ENCODE assay signal across 16 mouse cellular contexts in the genomic region with DNA sequence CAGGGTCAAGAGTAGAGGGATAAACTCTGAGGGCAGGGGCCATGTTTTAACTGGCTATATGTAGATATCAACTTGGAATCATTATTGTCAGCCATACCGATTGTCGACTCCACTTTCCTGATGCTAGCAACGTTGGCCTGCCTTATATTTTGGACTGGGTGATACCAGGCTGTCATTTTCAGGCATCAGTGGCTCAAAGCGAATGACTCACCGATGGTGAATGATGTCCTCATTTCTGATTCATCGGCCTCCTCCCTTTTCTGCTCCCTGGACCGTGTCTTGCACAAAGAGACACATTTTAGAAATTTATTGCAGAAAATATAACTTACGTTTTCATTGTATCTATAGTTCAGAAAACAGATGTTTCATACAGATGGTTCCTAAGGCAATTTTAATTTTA.
DNase-seq lines count a peak whose midpoint lies in the region.
"Had no signal": no experiment of that assay in that cellular context is flagged by ENCODE, and none has a peak within 500 bp of the region (broad histone marks: within the 10 kb centered on the region; RNA-seq: fewer than 3 reads in every experiment).

No protein-coding gene starts in this region.

- DNase-seq in adrenal gland, postnatal 14 days: peak; percentile 8
- no peak for DNase-seq in adrenal gland, postnatal 4 days (ENCODE audit: low spot score in 2 of 2)
- peak; percentile 12 for DNase-seq in 416B (ENCODE audit: low read depth)
- peak; percentile 15 for DNase-seq in Muller cell, postnatal 12 days (ENCODE audit: inconsistent ontology term)
- no peak for DNase-seq in gastrocnemius, adult 18-20 months (ENCODE audit: low spot score)
- no peak for DNase-seq in embryo, embryonic 10 days (ENCODE audit: low spot score)
- DNase-seq: B cell, adult 2 months; cerebellum, adult 11-12 months; cerebellum, adult 9-11 months; cerebellum, postnatal 36 days; forebrain, postnatal 0 days; gastrocnemius, adult 2 months; gastrocnemius, postnatal 25 days; heart, postnatal 10 days; heart, postnatal 4 days; kidney, adult 8-10 months had no signal

Comparison
In these comparisons a context has a peak if more than half of its experiments do, and no peak if none do; other contexts are left out.
1. DNase-seq: peak in adrenal gland, postnatal 14 days (single experiment), 416B (single experiment) and Muller cell, postnatal 12 days (single experiment); none in adrenal gland, postnatal 4 days (0 of 2), gastrocnemius, adult 18-20 months (single experiment) and embryo, embryonic 10 days (single experiment).